Mouse (Mus musculus) spleen, postnatal 14 days (tissue): Measurements from ENCODE around the gene Gpn3.
A peak's percentile ranks its signal among the peaks of the same experiment; 100 is the strongest.

ENCODE experiments used
- DNase-seq, 2 experiments: peaks; one replicate each; pipeline ENCODE4 v3.0.0; 2021 to 2022; ENCODE audit warnings: low spot score in 2 of 2

Gene Gpn3

GRCm38 (mm10) chr5:122371591-122372191 lies at the start of gene Gpn3:
TSS of gene Gpn3 (plus strand) at chr5:122371876.
- no peak for DNase-seq

GRCm38 (mm10) chr5:122323523-122323922 lies 48.2 kb upstream of the Gpn3 start:
- no peak for DNase-seq

GRCm38 (mm10) chr5:122324608-122325431 lies 46.9 kb upstream of the Gpn3 start:
- no peak for DNase-seq

GRCm38 (mm10) chr5:122325477-122325876 lies 46.2 kb upstream of the Gpn3 start:
- no peak for DNase-seq

- DNase-seq, result no peak
Measured at GRCm38 (mm10) chr5:122327283-122327682, 44.4 kb upstream of the Gpn3 start.

GRCm38 (mm10) chr5:122330269-122330668 lies 41.4 kb upstream of the Gpn3 start:
- no peak for DNase-seq

- DNase-seq, result no peak
Measured at GRCm38 (mm10) chr5:122334682-122335081, 37.0 kb upstream of the Gpn3 start.

- no peak for DNase-seq
Measured at GRCm38 (mm10) chr5:122336554-122337294, 35.0 kb upstream of the Gpn3 start.

- no peak for DNase-seq
Measured at GRCm38 (mm10) chr5:122342874-122343273, 28.8 kb upstream of the Gpn3 start.

GRCm38 (mm10) chr5:122343768-122344167 lies 27.9 kb upstream of the Gpn3 start:
- no peak for DNase-seq

- peak; percentile 61 to 78 for DNase-seq
Measured at GRCm38 (mm10) chr5:122344260-122344659, 27.4 kb upstream of the Gpn3 start.

GRCm38 (mm10) chr5:122345777-122346176 lies 25.9 kb upstream of the Gpn3 start:
- no peak for DNase-seq

- DNase-seq, result peak; percentile 97 to 98
Measured at GRCm38 (mm10) chr5:122353807-122354491, 17.7 kb upstream of the Gpn3 start, which contains the start of the genes Rad9b and Vps29. TSS of gene Rad9b (minus strand) at chr5:122354233. TSS of gene Vps29 (plus strand) at chr5:122354369.

- no peak for DNase-seq
Measured at GRCm38 (mm10) chr5:122354492-122355067, 17.1 kb upstream of the Gpn3 start.

- DNase-seq, result peak; percentile 98
Measured at GRCm38 (mm10) chr5:122372192-122372769, 605 bp downstream of the Gpn3 start, which contains the start of gene Fam216a. TSS of gene Fam216a (minus strand) at chr5:122372364.

GRCm38 (mm10) chr5:122372878-122373277 lies 1.2 kb downstream of the Gpn3 start:
- no peak for DNase-seq

- no peak for DNase-seq
Measured at GRCm38 (mm10) chr5:122377101-122377833, 5.6 kb downstream of the Gpn3 start.

- no peak for DNase-seq
Measured at GRCm38 (mm10) chr5:122378171-122378570, 6.5 kb downstream of the Gpn3 start.

- DNase-seq, result peak; percentile 49 to 65
Measured at GRCm38 (mm10) chr5:122379374-122380155, 7.9 kb downstream of the Gpn3 start.
